Mouse (Mus musculus): ENCODE measurements around the gene Theg. TPM values are rescaled to one million over a fixed set of nuclear protein-coding genes. Genes with fewer than 3 reads are reported as not detected.
A peak's percentile ranks its signal among the peaks of the same experiment; 100 is the strongest.

Theg gene
- polyA plus RNA-seq, 1 experiment from 2014 or later: not detected

GRCm38 (mm10) chr10:79555238-79555724, 31.9 kb downstream of the Theg start:
- WGBS: 25% methylated on average over 7 of the region's 7 CpGs
- Histone ChIP-seq H3K4me1 (ENCODE audit: insufficient read depth) (peaks cover 6% of the 10 kb centered on the region), H3K4me2 (peak overlapping the region; percentile 91), H3K9me3 (ENCODE audit: low read depth, low read length) (no peaks in the 10 kb centered on the region), H3K9ac (peak overlapping the region; percentile 95), H3K36me3 (ENCODE audit: insufficient read depth) (0 out of 2 replicates have a peak, but pooled peaks cover 6% of the 10 kb centered on the region), H3K4me3 (ENCODE audit: low read depth, low read length) (peak overlapping the region; percentile 98), H3K27ac (ENCODE audit: low read depth) (no peak overlapping the region), H3K27me3 (ENCODE audit: insufficient read depth, low read length) (no peaks in the 10 kb centered on the region)
- ATAC-seq (ENCODE audit: insufficient read depth): peak; percentile 47
- TF ChIP-seq CTCF (IDR thresholded peaks at IDR 0.05; ENCODE audit: low read depth): no peak
- no peak for DNase-seq

GRCm38 (mm10) chr10:79554330-79555237, 32.5 kb downstream of the Theg start, which contains the start of gene Mier2:
Gene Mier2 (minus strand): TSS chr10:79555199.
- no peaks in the 10 kb centered on the region for H3K9me3 ChIP-seq (ENCODE audit: low read depth, low read length)
- under 1% methylated on average over 101 of the region's 108 CpGs for WGBS

GRCm38 (mm10) chr10:79553691-79554090, 33.4 kb downstream of the Theg start:
- ATAC-seq (ENCODE audit: insufficient read depth): no peak
- WGBS: 16% methylated on average over 10 of the region's 10 CpGs

More at GRCm38 (mm10) chr10:79554330-79555237, 32.5 kb downstream of the Theg start, which contains the start of gene Mier2:
- H3K27me3 ChIP-seq (ENCODE audit: insufficient read depth, low read length): no peaks in the 10 kb centered on the region
- ATAC-seq (ENCODE audit: insufficient read depth): peak; percentile 88
- peak within 1 kb of the TSS; percentile 54; the same call in 1 of the 2 replicates for H3K27ac ChIP-seq (ENCODE audit: low read depth)
- H3K4me3 ChIP-seq (ENCODE audit: low read depth, low read length): peak within 1 kb of the TSS; percentile 98
- peaks cover 6% of the 10 kb centered on the region for H3K4me1 ChIP-seq (ENCODE audit: insufficient read depth)
- peak within 1 kb of the TSS; percentile 95 for H3K9ac ChIP-seq
- peak; percentile 81 for DNase-seq
- H3K36me3 ChIP-seq (ENCODE audit: insufficient read depth): peaks cover 13% of the 10 kb centered on the region
- H3K4me2 ChIP-seq: peak within 1 kb of the TSS; percentile 91
- no peak for TF ChIP-seq CTCF (IDR thresholded peaks at IDR 0.05; ENCODE audit: low read depth)

GRCm38 (mm10) chr10:79553176-79553575, 34.0 kb downstream of the Theg start:
- Histone ChIP-seq H3K4me3 (ENCODE audit: low read depth, low read length) (peak overlapping the region; percentile 98), H3K36me3 (ENCODE audit: insufficient read depth) (peaks cover 27% of the 10 kb centered on the region), H3K4me1 (ENCODE audit: insufficient read depth) (peaks cover 6% of the 10 kb centered on the region), H3K27me3 (ENCODE audit: insufficient read depth, low read length) (no peaks in the 10 kb centered on the region), H3K27ac (ENCODE audit: low read depth) (no peak overlapping the region), H3K9me3 (ENCODE audit: low read depth, low read length) (no peaks in the 10 kb centered on the region), H3K9ac (no peak overlapping the region), H3K4me2 (peak overlapping the region; percentile 91)
- TF ChIP-seq CTCF (IDR thresholded peaks at IDR 0.05; ENCODE audit: low read depth): no peak
- WGBS: 82% methylated on average over 6 of the region's 6 CpGs
- DNase-seq (no peak), ATAC-seq (ENCODE audit: insufficient read depth) (no peak)

More at GRCm38 (mm10) chr10:79553691-79554090, 33.4 kb downstream of the Theg start:
- Histone ChIP-seq H3K27me3 (ENCODE audit: insufficient read depth, low read length) (no peaks in the 10 kb centered on the region), H3K9me3 (ENCODE audit: low read depth, low read length) (no peaks in the 10 kb centered on the region), H3K4me2 (peak overlapping the region; percentile 91), H3K36me3 (ENCODE audit: insufficient read depth) (peaks cover 22% of the 10 kb centered on the region), H3K4me3 (ENCODE audit: low read depth, low read length) (peak overlapping the region; percentile 98), H3K9ac (peak overlapping the region; percentile 95), H3K27ac (ENCODE audit: low read depth) (no peak overlapping the region), H3K4me1 (ENCODE audit: insufficient read depth) (peaks cover 6% of the 10 kb centered on the region)
- DNase-seq: peak; percentile 40
- no peak for TF ChIP-seq CTCF (IDR thresholded peaks at IDR 0.05; ENCODE audit: low read depth)

GRCm38 (mm10) chr10:79552531-79552930, 34.6 kb downstream of the Theg start:
- no peak for ATAC-seq (ENCODE audit: insufficient read depth)
- no peak overlapping the region for H3K4me3 ChIP-seq (ENCODE audit: low read depth, low read length)
- H3K4me2 ChIP-seq: no peak overlapping the region
- H3K27me3 ChIP-seq (ENCODE audit: insufficient read depth, low read length): no peaks in the 10 kb centered on the region
- H3K9ac ChIP-seq: no peak overlapping the region
- no peak for TF ChIP-seq CTCF (IDR thresholded peaks at IDR 0.05; ENCODE audit: low read depth)
- no peak overlapping the region for H3K27ac ChIP-seq (ENCODE audit: low read depth)
- H3K4me1 ChIP-seq (ENCODE audit: insufficient read depth): peaks cover 6% of the 10 kb centered on the region
- 79% methylated on average over 8 of the region's 8 CpGs for WGBS
- DNase-seq: no peak
- peaks cover 34% of the 10 kb centered on the region for H3K36me3 ChIP-seq (ENCODE audit: insufficient read depth)
- no peaks in the 10 kb centered on the region for H3K9me3 ChIP-seq (ENCODE audit: low read depth, low read length)

GRCm38 (mm10) chr10:79550366-79550765, 36.8 kb downstream of the Theg start:
- Histone ChIP-seq H3K9ac (no peak overlapping the region), H3K4me2 (no peak overlapping the region), H3K36me3 (ENCODE audit: insufficient read depth) (peaks cover 56% of the 10 kb centered on the region), H3K4me1 (ENCODE audit: insufficient read depth) (peaks cover 6% of the 10 kb centered on the region), H3K9me3 (ENCODE audit: low read depth, low read length) (no peaks in the 10 kb centered on the region), H3K27me3 (ENCODE audit: insufficient read depth, low read length) (no peaks in the 10 kb centered on the region), H3K4me3 (ENCODE audit: low read depth, low read length) (no peak overlapping the region), H3K27ac (ENCODE audit: low read depth) (no peak overlapping the region)
- ATAC-seq (ENCODE audit: insufficient read depth) (no peak), DNase-seq (no peak)
- 63% methylated on average over 9 of the region's 9 CpGs for WGBS
- TF ChIP-seq CTCF (IDR thresholded peaks at IDR 0.05; ENCODE audit: low read depth): no peak

Data from lung, embryonic 14.5 days (tissue).